Mouse (Mus musculus) gonadal fat pad, adult 2 months (tissue): Measurements from ENCODE around the gene Mri1. TPM values are rescaled to one million over a fixed set of nuclear protein-coding genes. Genes with fewer than 3 reads are reported as not detected.
"Not testable (repeated sequence)": the region's sequence is repeated elsewhere in the genome, so short reads cannot be mapped to it uniquely, and the experiment has no call there.

ENCODE experiments used
- DNase-seq: peaks from one replicate; pipeline ENCODE4 v3.0.0-alpha.2; 2012; ENCODE audit warnings: low read depth
- polyA plus RNA-seq: library from polyadenylated mRNA; depleted of rRNA; stranded (reverse); fragments of >200 nt; gene quantifications from 2 replicates; pipeline ENCODE4 v1.2.3, GENCODE M21; 2012; rRNA removed

Gene Mri1
- 45.7 and 53.6 TPM in 2 replicates for polyA plus RNA-seq

DNA sequence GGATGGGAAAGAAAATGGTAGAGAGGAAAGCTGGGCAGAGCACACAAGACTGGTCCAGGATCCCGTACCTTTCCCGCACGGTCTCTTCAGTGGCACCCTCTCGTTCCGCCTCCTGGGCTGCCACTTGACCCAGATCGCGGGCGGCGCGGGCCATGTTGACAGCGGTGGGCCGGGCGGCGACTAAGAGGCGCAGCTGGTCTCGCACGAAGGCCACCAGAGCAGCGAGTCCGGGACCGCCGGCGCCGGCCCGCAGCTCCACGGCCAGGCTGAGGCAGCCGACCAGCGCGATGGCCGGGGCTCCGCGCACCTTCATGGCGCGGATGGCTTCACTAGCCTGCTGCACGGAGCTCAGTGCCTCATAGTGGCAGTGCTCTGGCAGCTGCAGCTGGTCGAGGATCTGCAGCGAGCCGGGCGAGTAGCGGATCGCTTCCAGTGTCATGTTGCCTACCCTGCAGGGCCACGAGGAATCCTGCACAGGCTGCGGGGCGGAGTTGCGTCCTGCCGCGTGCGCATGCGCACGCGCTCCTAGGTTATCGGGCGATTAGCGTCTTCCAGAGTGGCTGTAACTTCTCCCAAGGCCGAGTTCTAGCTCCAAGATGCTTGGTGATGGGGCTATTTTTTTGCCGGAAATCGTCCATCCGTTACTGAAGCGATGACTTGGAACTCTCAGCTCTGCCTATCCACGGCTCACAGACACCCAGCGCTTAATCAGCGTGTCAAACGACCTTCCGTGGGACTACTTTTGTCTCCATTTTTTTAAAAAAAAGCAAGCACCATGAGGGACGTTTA, at the start of gene Mri1:
Gene Mri1, minus strand, starts transcription at position 505 of the 789 bp plus-strand sequence.
- no peak for DNase-seq

DNA sequence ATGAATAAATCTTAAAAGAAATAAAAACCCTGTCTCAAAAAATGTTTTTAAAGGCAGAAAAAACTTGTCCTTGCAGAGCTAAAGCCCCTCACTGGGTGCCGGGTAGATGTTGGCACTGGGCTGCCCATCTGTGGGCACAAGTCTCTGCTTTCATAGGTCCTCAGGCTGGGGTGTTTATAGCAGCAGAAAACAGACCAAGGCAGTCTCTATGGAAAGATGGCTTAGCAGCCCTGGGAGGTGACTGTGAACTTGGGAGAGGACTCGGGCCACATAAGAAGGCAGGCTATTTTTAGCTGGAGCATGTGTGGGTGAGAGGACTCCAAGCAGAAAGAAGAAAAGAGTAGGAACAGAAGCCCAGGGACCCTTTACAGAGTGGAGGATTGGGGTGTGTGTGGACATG, 46.8 kb upstream of the Mri1 start:
- DNase-seq: no peak

DNA sequence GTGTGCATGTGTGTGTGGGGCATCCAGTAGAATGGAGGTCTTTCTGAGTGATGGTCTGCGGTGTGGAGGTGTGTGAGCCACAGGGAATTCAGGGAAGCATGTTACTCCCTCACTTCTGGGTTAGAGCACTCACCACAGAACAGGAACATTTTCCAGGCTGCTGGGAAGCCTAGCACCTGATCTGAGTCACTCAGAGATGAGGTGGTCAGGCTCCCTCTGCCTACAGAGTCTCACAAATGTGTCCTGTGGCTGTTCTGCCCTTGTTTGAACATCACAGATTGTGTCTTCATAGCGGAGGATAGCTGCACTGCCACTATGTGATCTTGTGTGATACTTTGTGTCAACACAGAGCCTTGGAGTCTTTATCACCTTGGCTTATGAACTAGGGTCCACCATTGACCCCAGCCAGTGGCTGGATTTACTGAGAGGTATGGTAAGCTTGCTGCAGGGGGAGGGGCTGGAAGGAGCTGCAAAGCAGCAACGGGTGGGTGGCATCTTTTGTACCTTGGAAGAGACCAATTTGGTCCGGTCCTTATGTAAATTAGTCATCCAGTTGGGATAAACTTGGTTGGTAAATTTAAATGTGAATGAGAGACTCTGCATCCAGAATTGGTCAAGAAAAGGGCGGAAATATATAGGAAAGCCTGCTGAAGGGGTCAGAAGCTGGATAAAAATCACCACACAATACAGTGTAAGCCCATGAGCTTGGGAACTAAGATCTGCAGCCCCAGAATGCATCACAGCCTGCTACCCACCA, 40.1 kb upstream of the Mri1 start:
- no peak for DNase-seq

DNA sequence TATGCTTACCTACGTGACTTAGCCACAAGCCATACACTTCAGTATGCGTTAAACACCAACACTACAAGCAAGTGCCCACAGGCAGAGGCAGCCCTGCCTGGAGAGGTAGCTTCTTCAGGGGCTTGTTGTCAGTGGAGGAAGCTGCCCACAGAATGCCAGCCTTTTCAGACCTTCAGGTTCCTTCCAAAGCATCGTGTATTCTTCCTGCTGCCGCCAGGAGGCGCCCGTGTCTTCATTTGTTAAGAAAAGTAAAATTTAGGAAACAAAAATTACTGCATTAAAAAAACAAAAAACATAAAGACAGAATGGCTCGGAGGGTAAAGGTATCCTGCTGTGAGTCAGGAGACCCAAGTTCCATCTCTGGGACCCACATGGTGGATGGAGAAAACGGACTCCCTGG, 34.6 kb upstream of the Mri1 start:
- DNase-seq: no peak

DNA sequence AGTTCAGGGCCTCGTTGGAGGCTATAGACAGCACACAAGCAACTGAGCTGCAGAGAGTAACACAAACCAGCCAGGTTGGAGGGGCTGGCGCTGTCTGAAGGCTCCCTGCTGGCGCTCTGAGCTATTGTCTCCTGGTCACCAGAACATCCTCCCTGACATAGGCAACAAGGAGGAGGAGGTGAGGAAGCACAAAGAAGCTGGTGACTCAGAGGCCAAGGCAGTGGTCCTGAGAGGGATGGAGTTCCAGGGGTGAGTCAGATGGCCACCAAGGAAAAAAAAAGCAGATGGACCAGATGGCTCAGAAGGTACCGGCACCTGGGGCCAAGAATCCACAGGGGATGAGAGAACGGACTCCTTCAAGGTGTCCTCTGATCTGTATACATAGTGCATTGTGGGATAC, 34.0 kb upstream of the Mri1 start:
- DNase-seq: no peak

DNA sequence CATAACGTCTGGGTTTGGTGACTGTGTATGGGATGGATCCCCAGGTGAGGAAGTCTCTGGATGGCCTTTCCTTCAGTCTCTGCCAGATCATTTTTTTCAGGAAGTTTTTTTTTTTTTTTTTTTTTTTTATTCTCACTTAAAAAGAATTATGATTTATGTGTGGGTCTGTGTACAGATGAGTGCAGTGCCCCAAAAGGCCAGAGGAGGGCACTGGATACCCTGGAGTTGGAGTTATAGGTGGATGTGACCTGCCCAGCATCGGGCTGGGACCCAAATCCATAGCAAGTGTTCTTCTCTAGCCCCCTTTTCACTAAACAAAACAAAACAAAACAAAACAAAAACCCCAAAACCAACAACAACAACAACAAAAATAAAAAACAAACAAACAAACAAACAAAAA, 31.8 kb upstream of the Mri1 start:
- no peak for DNase-seq

DNA sequence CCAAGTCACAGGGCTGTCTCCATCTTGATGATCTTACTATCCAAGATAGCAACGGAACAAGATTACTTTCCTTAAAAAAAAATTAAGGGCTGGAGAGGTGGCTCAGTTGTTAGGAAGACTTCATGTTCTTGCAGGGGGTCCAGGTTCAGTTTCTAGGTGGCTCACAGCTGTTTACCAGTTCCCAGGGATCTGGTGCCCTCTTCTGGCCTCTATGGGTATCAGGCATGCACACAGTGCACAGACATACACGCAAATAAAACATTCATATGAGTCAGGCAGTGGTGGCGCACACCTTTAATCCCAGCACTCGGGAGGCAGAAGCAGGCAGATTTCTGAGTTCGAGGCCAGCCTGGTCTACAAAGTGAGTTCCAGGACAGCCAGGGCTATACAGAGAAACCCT, 28.5 kb upstream of the Mri1 start:
- not testable (repeated sequence) for DNase-seq

DNA sequence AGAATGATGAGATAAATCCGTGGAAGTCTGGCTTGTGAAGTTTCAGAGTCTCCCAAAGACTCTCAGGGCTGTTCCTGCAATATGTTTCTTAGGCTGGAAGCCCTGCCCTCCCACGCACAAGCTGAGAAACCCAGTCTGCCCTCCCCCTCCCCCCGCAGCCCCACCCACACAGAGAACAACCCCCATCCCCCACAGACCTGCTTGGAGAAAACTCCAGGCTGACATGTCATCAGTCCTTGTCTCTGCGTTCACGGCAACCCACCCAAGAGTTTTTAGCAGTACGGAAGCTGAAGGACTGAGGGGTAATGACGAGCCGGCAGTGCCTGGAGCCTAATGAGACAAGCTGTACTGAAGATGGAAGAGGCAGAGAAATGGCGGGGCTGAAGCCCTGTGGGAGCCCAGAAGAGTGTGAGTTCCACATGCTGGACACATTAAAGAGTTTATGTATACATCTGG, 27.5 kb upstream of the Mri1 start:
- DNase-seq: no peak

DNA sequence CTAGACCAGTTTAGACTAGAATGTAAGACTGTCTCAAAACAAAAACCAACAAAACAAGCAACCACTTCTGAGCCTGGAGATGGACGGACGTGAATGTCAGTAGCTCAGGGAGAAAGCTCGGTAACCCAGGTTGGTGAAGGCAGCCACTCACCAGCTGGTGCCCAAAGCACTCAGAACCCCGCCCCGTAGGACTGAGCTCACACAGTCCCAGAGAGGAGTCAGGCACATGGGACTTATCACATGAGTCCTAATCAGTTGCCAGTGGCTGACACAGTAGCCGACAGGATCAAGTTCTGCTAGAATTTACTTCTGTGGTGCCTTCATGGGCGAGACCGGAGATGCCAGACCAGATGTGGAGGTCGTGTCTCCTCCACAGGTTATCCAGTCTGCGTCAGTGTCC, 23.7 kb upstream of the Mri1 start:
- DNase-seq: no peak

DNA sequence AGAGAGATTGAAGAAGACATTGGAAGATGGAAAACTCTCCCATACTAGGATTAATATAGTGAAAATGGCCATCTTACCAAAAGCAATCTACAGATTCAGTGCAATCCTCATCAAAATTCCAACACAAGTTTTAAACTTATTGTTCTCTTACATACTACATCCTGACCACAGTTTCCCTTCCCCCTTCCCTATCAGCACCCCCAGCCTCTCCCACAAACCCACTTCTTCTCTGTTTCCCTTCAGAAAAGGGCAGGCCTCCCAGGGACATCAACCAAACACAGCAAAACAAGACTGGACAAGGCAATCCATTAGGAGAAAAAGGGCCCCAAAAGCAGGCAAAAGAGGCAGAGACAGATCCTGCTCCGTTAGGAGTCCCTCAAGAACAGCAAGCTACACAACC, 19.3 kb upstream of the Mri1 start:
- DNase-seq: no peak

DNA sequence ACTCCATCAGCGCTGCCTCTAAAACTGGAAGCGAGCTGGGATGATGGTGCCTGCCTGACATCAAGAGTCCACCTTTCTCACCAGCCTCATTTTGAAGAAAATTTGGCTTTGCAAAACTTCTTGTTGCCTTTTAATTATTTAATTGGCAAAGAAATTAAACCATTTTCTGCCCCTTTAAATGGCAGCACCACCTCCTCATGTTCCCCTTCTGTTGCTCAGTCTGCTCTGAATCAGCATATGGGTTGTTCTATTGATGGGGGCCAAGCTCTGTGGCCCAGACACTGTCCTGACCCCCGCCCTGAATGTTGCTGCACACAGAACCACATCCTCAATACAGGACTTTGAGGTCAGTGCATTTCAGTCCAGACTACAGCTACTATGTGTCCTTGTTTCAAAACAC, 16.8 kb upstream of the Mri1 start:
- no peak for DNase-seq

DNA sequence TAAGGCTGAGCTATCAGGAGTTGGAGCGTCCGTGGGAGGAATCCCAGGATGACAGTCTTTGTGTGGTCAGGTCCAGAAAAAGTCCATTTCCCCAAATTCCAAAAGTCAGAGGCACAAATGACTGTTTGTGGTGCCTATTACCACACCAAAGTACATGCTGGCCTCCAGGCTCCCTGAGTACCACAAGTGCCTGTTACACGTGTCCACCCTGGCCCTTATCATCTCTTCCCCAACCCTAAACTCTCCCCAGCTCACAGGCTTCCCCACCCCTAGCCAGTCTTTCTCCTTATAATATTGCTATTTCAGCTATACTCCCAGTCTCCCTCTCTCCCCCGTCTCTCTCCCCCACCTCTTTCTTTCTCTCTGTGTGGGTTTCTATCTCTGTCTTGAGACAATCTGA, 15.2 kb upstream of the Mri1 start:
- DNase-seq: no peak

DNA sequence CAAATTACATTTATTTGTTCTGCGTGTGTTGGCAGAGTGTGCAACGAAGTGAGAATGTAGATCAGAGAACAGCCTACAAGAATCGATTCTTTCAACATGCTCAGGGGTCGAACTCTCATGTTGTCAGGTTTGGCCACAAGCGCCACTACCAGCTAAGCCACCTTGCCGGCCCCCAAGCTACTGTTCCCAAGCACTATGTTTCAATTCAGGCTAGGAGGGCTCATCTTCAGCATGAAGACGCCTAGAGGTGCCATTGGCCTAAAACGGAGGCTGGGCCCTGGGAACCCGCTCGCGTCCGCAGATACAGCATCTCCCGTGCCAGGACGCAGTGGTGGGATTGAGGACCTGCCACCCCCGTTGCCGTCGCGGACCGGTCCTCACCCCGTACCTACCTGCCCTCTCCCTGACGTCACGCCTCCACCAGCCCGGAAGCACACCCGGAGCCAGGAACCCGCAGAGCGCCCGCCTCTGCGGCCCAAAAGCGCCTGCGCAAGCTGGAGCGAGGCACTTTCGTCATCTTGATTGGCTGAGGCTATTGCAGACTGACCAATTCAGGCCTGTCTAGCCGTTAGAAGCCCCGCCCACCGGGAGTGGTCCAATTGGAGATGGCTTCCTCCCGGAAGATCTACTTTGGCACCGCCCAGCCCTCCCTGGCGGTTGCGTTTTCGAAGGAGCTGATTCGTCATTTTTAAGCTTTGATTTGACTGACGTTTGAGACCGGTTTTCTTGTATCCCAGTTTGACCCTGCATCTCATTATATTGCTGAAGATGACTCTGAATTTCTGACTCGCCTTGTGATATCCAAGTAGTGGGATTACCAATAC, 13.0 kb upstream of the Mri1 start, which contains the start of gene Ccdc130:
Gene Ccdc130, minus strand, starts transcription at position 431 of the 824 bp plus-strand sequence.
- peak; percentile 96 for DNase-seq

DNA sequence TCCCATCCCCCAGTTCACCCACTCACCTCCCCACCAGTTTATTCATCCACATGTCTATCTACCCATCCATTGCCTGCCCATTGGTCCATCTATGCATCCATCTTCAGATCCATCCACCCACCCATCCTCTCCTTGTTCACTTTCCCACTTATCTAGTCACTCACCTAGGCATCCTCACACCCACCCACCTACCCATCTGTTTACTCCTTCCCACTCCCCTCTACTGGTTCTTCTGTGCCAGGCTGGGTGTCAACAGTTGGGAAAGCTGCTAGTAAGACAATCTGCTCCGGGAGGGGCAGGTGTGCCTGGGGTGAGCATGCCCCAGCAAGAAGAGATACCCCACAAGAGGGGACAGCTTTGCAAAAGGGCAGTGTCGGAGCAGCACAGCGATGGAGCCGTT, 4.0 kb upstream of the Mri1 start:
- DNase-seq: no peak

DNA sequence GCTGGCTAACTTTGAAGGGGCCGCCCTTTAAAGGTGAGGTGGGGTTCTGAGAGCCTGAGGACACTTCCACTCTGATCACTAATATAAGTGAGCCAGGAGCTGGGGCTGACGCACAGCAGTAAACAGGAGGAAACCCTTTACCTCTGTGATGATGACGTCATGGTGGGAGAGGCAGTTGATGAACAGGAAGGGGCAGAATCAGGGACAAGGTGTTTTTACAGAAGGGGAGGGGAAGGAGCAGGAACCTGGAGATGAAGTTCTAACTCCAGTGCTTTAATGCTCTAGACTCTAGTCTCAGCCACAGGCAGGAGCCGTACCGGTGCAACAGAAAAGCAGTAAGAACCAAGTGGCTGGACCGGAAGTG, 686 bp downstream of the Mri1 start:
- DNase-seq: no peak

DNA sequence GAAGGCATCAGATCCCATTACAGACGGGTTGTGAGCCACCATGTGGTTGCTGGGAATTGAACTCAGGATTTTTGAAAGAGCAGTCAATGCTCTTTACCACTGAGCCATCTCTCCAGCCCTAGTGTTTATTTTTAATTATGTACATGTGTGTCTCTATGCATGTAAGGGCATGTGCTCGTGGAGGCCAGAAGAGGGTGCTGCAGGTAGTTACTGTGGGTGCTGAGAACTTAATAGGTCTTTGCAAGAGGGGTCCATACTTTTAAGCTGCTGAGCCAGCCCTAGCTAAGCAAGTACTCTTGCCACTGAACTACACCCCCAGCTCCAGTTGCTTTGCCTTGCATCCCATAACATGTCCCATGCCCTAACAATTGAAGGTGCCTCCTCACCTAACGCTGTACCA, 1.3 kb downstream of the Mri1 start:
- no peak for DNase-seq

DNA sequence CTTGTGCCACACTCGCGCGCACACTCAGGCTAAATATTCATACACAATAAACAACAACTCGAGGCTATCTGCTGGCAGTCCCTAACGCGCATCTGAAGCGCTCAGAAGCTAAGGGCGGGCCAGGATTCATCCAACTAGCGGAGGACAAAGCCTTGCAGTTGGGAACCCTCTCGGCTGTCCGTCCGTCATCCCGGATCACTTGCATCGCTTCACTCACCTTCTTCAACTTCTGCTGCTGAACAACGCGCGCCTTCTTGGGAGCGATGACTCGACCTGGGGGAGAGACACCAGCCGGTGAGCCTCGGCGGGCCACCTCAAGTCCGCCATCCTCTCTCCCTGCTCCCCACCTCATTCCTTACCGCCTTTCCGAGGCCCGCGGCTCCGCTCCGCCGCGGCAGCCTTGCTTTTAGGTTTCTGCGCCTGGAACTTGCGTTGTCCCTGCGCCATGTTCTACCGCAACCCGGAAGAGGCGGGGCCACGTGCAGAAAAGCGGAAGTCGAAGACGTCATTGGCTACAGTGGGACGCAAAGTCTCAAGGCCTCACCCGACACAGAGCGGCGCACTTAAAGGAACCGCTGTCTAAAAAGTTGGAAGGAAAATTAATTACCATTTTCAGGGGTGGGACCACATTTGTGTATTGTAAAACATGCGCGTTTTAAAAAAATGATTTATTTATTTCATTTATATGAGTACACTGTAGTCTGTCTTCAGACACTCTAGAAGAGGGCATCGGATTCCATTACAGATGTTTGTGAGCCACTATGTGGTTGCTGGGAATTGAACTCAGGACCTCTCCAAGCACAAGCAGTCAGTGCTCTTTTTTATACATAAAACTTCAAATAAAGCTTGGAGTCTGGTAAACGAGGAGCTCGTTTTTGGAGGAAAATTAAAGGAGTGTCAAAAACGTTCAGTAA, 7.6 kb downstream of the Mri1 start, which contains the start of gene D8Ertd738e:
Gene D8Ertd738e, minus strand, starts transcription at position 463 of the 914 bp plus-strand sequence.
- DNase-seq: no peak

DNA sequence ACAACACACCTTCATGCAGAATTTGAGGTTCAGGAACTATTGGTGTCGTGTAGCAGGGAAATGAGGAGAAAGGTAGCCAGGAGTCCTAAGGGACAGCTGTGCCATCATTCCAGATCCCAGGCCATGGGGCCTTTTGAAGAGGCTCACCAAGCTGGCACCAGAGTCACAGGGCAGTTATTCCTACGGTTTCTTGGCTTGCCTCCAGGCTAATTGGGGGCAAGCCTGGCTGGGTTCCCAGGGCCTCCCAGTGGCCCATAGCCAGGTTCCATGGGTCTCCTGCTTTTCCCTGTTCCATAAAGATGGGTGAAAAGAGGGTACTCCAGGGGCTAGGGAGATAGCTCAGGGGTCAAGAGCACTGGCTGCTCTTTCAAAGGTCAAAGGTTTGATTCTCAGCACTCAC, 15.3 kb downstream of the Mri1 start:
- no peak for DNase-seq

DNA sequence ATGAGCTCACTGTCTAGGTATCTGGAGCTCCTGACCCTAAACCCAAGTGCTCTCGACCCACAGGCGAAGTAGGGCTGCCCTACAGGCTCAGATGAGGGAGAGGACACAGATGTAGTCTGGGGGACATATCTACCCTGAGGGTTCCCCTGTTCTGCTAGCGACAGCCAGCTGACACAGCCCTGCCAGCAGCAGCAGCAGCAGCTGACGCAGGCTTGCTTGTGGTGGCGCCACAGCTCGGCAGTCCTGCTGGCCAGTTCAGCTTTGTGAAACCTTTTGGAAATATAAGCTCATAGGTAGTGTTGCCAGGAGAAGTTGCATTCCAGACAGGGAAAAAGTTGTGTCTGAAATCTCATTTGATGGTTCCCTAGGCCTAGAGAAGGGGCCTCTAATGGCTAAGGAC, 16.0 kb downstream of the Mri1 start:
- DNase-seq: no peak

DNA sequence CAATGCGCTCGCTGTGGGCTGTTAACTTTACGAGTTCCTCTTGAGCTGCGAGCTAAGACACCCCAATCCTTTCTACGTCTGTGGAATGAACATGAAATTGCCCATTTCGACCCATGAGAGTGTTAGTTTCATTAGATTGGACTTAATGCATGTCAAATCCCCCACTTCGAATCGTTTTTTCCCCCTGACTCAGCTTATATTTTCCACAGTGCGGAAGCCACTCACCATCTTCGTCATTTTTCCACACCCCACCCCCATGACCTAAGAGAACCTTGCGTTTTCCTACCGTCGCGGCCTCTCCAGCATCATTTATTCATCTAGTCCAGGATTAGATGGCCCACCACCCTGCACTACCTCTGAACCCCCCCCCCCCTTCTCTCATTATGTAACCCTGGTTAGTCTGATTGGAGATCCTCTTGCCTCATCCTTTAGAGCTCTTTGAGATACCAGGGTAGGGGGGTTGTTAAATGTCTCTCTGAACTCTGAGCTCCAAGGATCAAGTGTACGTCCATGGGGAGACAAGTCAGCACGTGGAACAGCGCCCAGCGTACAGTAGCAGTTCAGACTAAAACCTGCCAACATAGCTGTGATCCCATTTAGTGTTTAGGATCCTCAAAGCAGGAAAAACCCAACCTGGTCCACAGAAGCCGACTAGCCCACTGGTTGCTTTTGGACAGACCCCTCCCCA, 19.4 kb downstream of the Mri1 start:
- DNase-seq: no peak
